Mouse (Mus musculus): ENCODE data around the gene Slc25a40.

GRCm38 (mm10) chr5:8422157-8422931, at the start of gene Slc25a40, which contains the start of gene Dbf4:
- TF ChIP-seq CTCF (IDR thresholded peaks at IDR 0.05; ENCODE audit: borderline replicate concordance, insufficient read depth, low read length), result no peak
- peak; percentile 93; the same call in 1 of the 2 replicates for TF ChIP-seq POLR2A (IDR thresholded peaks at IDR 0.05; ENCODE audit: low read depth, low read length)
